Mouse (Mus musculus) neural tube, embryonic 15.5 days (tissue): ENCODE measurements around the gene Ccl6. TPM values are rescaled to one million over a fixed set of nuclear protein-coding genes. Genes with fewer than 3 reads are reported as not detected.

Source experiments
- ATAC-seq: fragments of 200-750 bp; cut with Nextera tagmentation; 2 replicates; pipeline ENCODE4 v1.8.0; 2017; ENCODE audit warnings: mild to moderate bottlenecking, moderate TSS enrichment, moderate library complexity; ENCODE audit not compliant: low FRiP score
- H3K27ac ChIP-seq: fragments of 300-500 bp; sonication (generic); replicated peaks from 2 replicates; pipeline ENCODE4 v1.5.1; 2015; ENCODE audit warnings: mild to moderate bottlenecking, inconsistent platforms
- H3K27me3 ChIP-seq: fragments of 300-500 bp; sonication (generic); replicated peaks from 2 replicates; pipeline ENCODE4 v1.6.1; 2015; ENCODE audit warnings: inconsistent platforms
- H3K36me3 ChIP-seq: fragments of 300-500 bp; sonication (generic); 2 replicates; pipeline ENCODE4 v1.6.1; 2015; ENCODE audit warnings: inconsistent platforms
- H3K4me1 ChIP-seq: fragments of 300-500 bp; sonication (generic); 2 replicates; pipeline ENCODE4 v1.6.1; 2015; ENCODE audit warnings: inconsistent platforms
- H3K4me2 ChIP-seq: fragments of 300-500 bp; sonication (generic); 2 replicates; pipeline ENCODE4 v1.6.1; 2015; ENCODE audit warnings: inconsistent platforms, mild to moderate bottlenecking, moderate library complexity
- H3K4me3 ChIP-seq: fragments of 300-500 bp; sonication (generic); replicated peaks from 2 replicates; pipeline ENCODE4 v1.5.1; 2015; ENCODE audit warnings: mild to moderate bottlenecking, inconsistent platforms
- H3K9ac ChIP-seq: fragments of 300-500 bp; sonication (generic); replicated peaks from 2 replicates; pipeline ENCODE4 v1.6.1; 2015; ENCODE audit warnings: mild to moderate bottlenecking, inconsistent platforms
- H3K9me3 ChIP-seq: fragments of 300-500 bp; sonication (generic); replicated peaks from 2 replicates; pipeline ENCODE4 v1.6.1; 2016; ENCODE audit warnings: inconsistent platforms
- WGBS: fragments of 180-500 bp; shearing (Covaris S2); methylation state at CpG from one replicate; pipeline ENCODE4 v1.1.7; 2015; ENCODE audit warnings: mixed read lengths; 5-methylcytosine and 5-hydroxymethylcytosine counted together
- polyA plus RNA-seq: library from polyadenylated mRNA; unstranded; fragments of >200 nt; fragmentation: Nextera tagmentation; extraction: Ambion mirVana; gene quantifications from 2 replicates; pipeline ENCODE4 v1.2.1, GENCODE M21; 2015

Ccl6 gene
- polyA plus RNA-seq, 1 experiment from 2014 or later: 2.8 TPM

- no peak overlapping the region for H3K4me2 ChIP-seq
- no peak for ATAC-seq
- no peaks in the 10 kb centered on the region for H3K9me3 ChIP-seq
- H3K4me3 ChIP-seq: no peak overlapping the region
- H3K27me3 ChIP-seq: no peaks in the 10 kb centered on the region
- H3K4me1 ChIP-seq: no peaks in the 10 kb centered on the region
- H3K36me3 ChIP-seq: no peaks in the 10 kb centered on the region
- H3K27ac ChIP-seq: no peak overlapping the region
- 90% methylated on average over 1 of the region's 1 CpGs for WGBS
- H3K9ac ChIP-seq: no peak overlapping the region
Observed at GRCm38 (mm10) chr11:83619037-83619436, 26.1 kb upstream of the Ccl6 start.

- ATAC-seq: no peak
- Histone ChIP-seq H3K4me1 (no peaks in the 10 kb centered on the region), H3K4me3 (no peak overlapping the region), H3K36me3 (no peaks in the 10 kb centered on the region), H3K9me3 (no peaks in the 10 kb centered on the region), H3K9ac (no peak overlapping the region), H3K27ac (no peak overlapping the region), H3K27me3 (no peaks in the 10 kb centered on the region), H3K4me2 (no peak overlapping the region)
- WGBS: 56% methylated on average over 5 of the region's 5 CpGs
Observed at GRCm38 (mm10) chr11:83618238-83618637, 25.4 kb upstream of the Ccl6 start.

GRCm38 (mm10) chr11:83616586-83616985 is 23.7 kb upstream of the Ccl6 start:
- 94% methylated on average over 1 of the region's 1 CpGs for WGBS
- no peak overlapping the region for H3K4me3 ChIP-seq

GRCm38 (mm10) chr11:83610900-83611299 is 18.0 kb upstream of the Ccl6 start:
- H3K9ac ChIP-seq: no peak overlapping the region
- H3K36me3 ChIP-seq: no peaks in the 10 kb centered on the region
- H3K27me3 ChIP-seq: no peaks in the 10 kb centered on the region
- no peak overlapping the region for H3K4me2 ChIP-seq
- 81% methylated on average over 2 of the region's 2 CpGs for WGBS
- no peaks in the 10 kb centered on the region for H3K9me3 ChIP-seq
- H3K4me1 ChIP-seq: no peaks in the 10 kb centered on the region
- H3K27ac ChIP-seq: no peak overlapping the region
- no peak overlapping the region for H3K4me3 ChIP-seq
- ATAC-seq: no peak

More at GRCm38 (mm10) chr11:83616586-83616985, 23.7 kb upstream of the Ccl6 start:
- H3K9ac ChIP-seq: no peak overlapping the region
- no peak for ATAC-seq
- no peak overlapping the region for H3K4me2 ChIP-seq
- no peaks in the 10 kb centered on the region for H3K4me1 ChIP-seq
- no peaks in the 10 kb centered on the region for H3K36me3 ChIP-seq
- H3K27ac ChIP-seq: no peak overlapping the region
- H3K9me3 ChIP-seq: no peaks in the 10 kb centered on the region
- H3K27me3 ChIP-seq: no peaks in the 10 kb centered on the region

- Histone ChIP-seq H3K4me1 (no peaks in the 10 kb centered on the region), H3K9ac (no peak overlapping the region), H3K27me3 (no peaks in the 10 kb centered on the region), H3K4me3 (no peak overlapping the region), H3K36me3 (no peaks in the 10 kb centered on the region), H3K4me2 (no peak overlapping the region), H3K27ac (no peak overlapping the region), H3K9me3 (no peaks in the 10 kb centered on the region)
- 61% methylated on average over 1 of the region's 1 CpGs for WGBS
- no peak for ATAC-seq
Observed at GRCm38 (mm10) chr11:83606396-83606795, 13.5 kb upstream of the Ccl6 start.

- Histone ChIP-seq H3K36me3 (no peaks in the 10 kb centered on the region), H3K4me1 (no peaks in the 10 kb centered on the region), H3K27me3 (no peaks in the 10 kb centered on the region), H3K4me3 (no peak overlapping the region), H3K4me2 (no peak overlapping the region), H3K9me3 (no peaks in the 10 kb centered on the region), H3K9ac (no peak overlapping the region), H3K27ac (no peak overlapping the region)
- 92% methylated on average over 3 of the region's 3 CpGs for WGBS
- ATAC-seq: no peak
Observed at GRCm38 (mm10) chr11:83605535-83605934, 12.6 kb upstream of the Ccl6 start.

- Histone ChIP-seq H3K4me2 (no peak overlapping the region), H3K4me1 (no peaks in the 10 kb centered on the region), H3K9me3 (no peaks in the 10 kb centered on the region), H3K36me3 (no peaks in the 10 kb centered on the region), H3K27me3 (no peaks in the 10 kb centered on the region), H3K4me3 (no peak overlapping the region), H3K27ac (no peak overlapping the region), H3K9ac (no peak overlapping the region)
- WGBS: 89% methylated on average over 4 of the region's 4 CpGs
- ATAC-seq: no peak
Observed at GRCm38 (mm10) chr11:83604698-83605097, 11.8 kb upstream of the Ccl6 start.

- H3K4me2 ChIP-seq: no peak overlapping the region
- no peaks in the 10 kb centered on the region for H3K36me3 ChIP-seq
- no peak overlapping the region for H3K4me3 ChIP-seq
- no peaks in the 10 kb centered on the region for H3K9me3 ChIP-seq
- H3K27ac ChIP-seq: no peak overlapping the region
- H3K4me1 ChIP-seq: no peaks in the 10 kb centered on the region
- H3K9ac ChIP-seq: no peak overlapping the region
- WGBS: 94% methylated on average over 3 of the region's 3 CpGs
- no peak for ATAC-seq
- H3K27me3 ChIP-seq: no peaks in the 10 kb centered on the region
Observed at GRCm38 (mm10) chr11:83603399-83603798, 10.5 kb upstream of the Ccl6 start.

GRCm38 (mm10) chr11:83600576-83600975 is 7.7 kb upstream of the Ccl6 start:
- no peaks in the 10 kb centered on the region for H3K4me1 ChIP-seq
- H3K4me2 ChIP-seq: no peak overlapping the region
- no peaks in the 10 kb centered on the region for H3K9me3 ChIP-seq
- H3K4me3 ChIP-seq: no peak overlapping the region
- WGBS: 90% methylated on average over 2 of the region's 2 CpGs
- H3K27me3 ChIP-seq: no peaks in the 10 kb centered on the region
- H3K27ac ChIP-seq: no peak overlapping the region
- no peak for ATAC-seq
- no peaks in the 10 kb centered on the region for H3K36me3 ChIP-seq
- no peak overlapping the region for H3K9ac ChIP-seq

GRCm38 (mm10) chr11:83598991-83599390 is 6.1 kb upstream of the Ccl6 start:
- Histone ChIP-seq H3K4me2 (no peak overlapping the region), H3K9me3 (no peaks in the 10 kb centered on the region), H3K36me3 (no peaks in the 10 kb centered on the region), H3K4me3 (no peak overlapping the region), H3K27ac (no peak overlapping the region), H3K9ac (no peak overlapping the region), H3K27me3 (no peaks in the 10 kb centered on the region), H3K4me1 (no peaks in the 10 kb centered on the region)
- no peak for ATAC-seq
- WGBS: 89% methylated on average over 3 of the region's 3 CpGs

GRCm38 (mm10) chr11:83598207-83598837 is 5.4 kb upstream of the Ccl6 start:
- Histone ChIP-seq H3K36me3 (no peaks in the 10 kb centered on the region), H3K27ac (no peak overlapping the region), H3K9me3 (no peaks in the 10 kb centered on the region), H3K4me2 (no peak overlapping the region), H3K9ac (no peak overlapping the region), H3K27me3 (no peaks in the 10 kb centered on the region), H3K4me3 (no peak overlapping the region), H3K4me1 (no peaks in the 10 kb centered on the region)
- WGBS: 88% methylated on average over 3 of the region's 3 CpGs
- no peak for ATAC-seq

GRCm38 (mm10) chr11:83597796-83598195 is 4.9 kb upstream of the Ccl6 start:
- Histone ChIP-seq H3K4me2 (no peak overlapping the region), H3K27me3 (no peaks in the 10 kb centered on the region), H3K36me3 (no peaks in the 10 kb centered on the region), H3K9me3 (no peaks in the 10 kb centered on the region), H3K27ac (no peak overlapping the region), H3K4me3 (no peak overlapping the region), H3K9ac (no peak overlapping the region), H3K4me1 (no peaks in the 10 kb centered on the region)
- no peak for ATAC-seq
- 94% methylated on average over 7 of the region's 7 CpGs for WGBS
